Comparison of ENCODE assay signal across 8 mouse cellular contexts in genomic region chr5:9100849-9101801, GRCm38 (mm10). TPM values are rescaled to one million over a fixed set of nuclear protein-coding genes. Genes with fewer than 3 reads are reported as not detected.
DNase-seq lines count a peak whose midpoint lies in the region; ATAC-seq and TF ChIP-seq lines count a peak whose summit lies in the region.

No protein-coding gene starts in this region.

- no peak for TF ChIP-seq POLR2A in cerebellum, adult 2 months (IDR thresholded peaks at IDR 0.05; ENCODE audit: borderline replicate concordance, insufficient read depth, low read length)
- no peak for TF ChIP-seq POLR2A in liver, adult 2 months (IDR thresholded peaks at IDR 0.05; ENCODE audit: extremely low read depth, insufficient read depth, low read length)

- H3K4me3 ChIP-seq in cerebellum, adult 2 months (replicated peaks; ENCODE audit: insufficient read depth, low read depth, low read length) = peak overlapping the region; percentile 79
- H3K4me3 ChIP-seq in forebrain, postnatal 0 days (ENCODE audit: low read depth, low read length) = peak overlapping the region; percentile 88
- peak overlapping the region; percentile 81 for H3K4me3 ChIP-seq in hindbrain, embryonic 14.5 days (replicated peaks; ENCODE audit: low read length)
- H3K4me3 ChIP-seq in liver, adult 2 months (ENCODE audit: insufficient read depth, low read depth, low read length) = peak overlapping the region; percentile 64
- H3K4me3 ChIP-seq in midbrain, embryonic 16.5 days (ENCODE audit: low read depth, low read length) = peak overlapping the region; percentile 95

- H3K36me3 ChIP-seq in forebrain, postnatal 0 days (ENCODE audit: insufficient read depth) = no peaks in the 10 kb centered on the region
- H3K36me3 ChIP-seq in hindbrain, embryonic 14.5 days (replicated peaks; ENCODE audit: control insufficient read depth, insufficient read depth) = no peaks in the 10 kb centered on the region
- H3K36me3 ChIP-seq in liver, adult 2 months (ENCODE audit: control insufficient read depth, insufficient read depth, low read length) = peaks cover 3% of the 10 kb centered on the region; the same call in 1 of the 2 replicates
- no peaks in the 10 kb centered on the region for H3K36me3 ChIP-seq in midbrain, embryonic 16.5 days (ENCODE audit: control insufficient read depth, insufficient read depth, low read length)

- DNase-seq in right cerebral cortex, postnatal 10 days (ENCODE audit: low spot score in 2 of 2) = peak; percentile 32 to 43
- no peak for DNase-seq in right cerebral cortex, adult 2 months (ENCODE audit: low spot score in 2 of 2)
- peak; percentile 70 to 74 for DNase-seq in cerebellum, adult 2 months
- peak; percentile 26 for DNase-seq in forebrain, postnatal 0 days
- DNase-seq in hindbrain, embryonic 14.5 days (ENCODE audit: low spot score) = no peak
- peak; percentile 61 for DNase-seq in liver, adult 2 months (ENCODE audit: extremely low read depth, low read depth, low spot score)
- DNase-seq in spleen, postnatal 4 days (ENCODE audit: low spot score in 2 of 2) = peak; percentile 44 to 79

- peak overlapping the region; percentile 59 for H3K9ac ChIP-seq in forebrain, postnatal 0 days
- peak overlapping the region; percentile 62 for H3K9ac ChIP-seq in hindbrain, embryonic 14.5 days
- H3K9ac ChIP-seq in liver, adult 2 months (ENCODE audit: low read depth, low read length) = peak overlapping the region; percentile 94
- peak overlapping the region; percentile 69 for H3K9ac ChIP-seq in midbrain, embryonic 16.5 days (ENCODE audit: low read depth, low read length)

- H3K4me2 ChIP-seq in forebrain, postnatal 0 days (ENCODE audit: low read depth) = peak overlapping the region; percentile 78
- H3K4me2 ChIP-seq in hindbrain, embryonic 14.5 days (replicated peaks) = peak overlapping the region; percentile 91
- H3K4me2 ChIP-seq in midbrain, embryonic 16.5 days (ENCODE audit: low read length) = peak overlapping the region; percentile 87

- ATAC-seq in forebrain, postnatal 0 days = peak; percentile 72
- peak; percentile 89 for ATAC-seq in hindbrain, embryonic 14.5 days (ENCODE audit: low FRiP score)
- peak; percentile 87 for ATAC-seq in midbrain, embryonic 16.5 days

- 2% methylated on average over 81 of the region's 83 CpGs for WGBS in cerebellum, adult 2 months
- whole genome bisulfite sequencing in forebrain, postnatal 0 days = under 1% methylated on average over 72 of the region's 83 CpGs
- under 1% methylated on average over 59 of the region's 83 CpGs for WGBS in hindbrain, embryonic 14.5 days
- 1% methylated on average over 80 of the region's 83 CpGs for WGBS in liver, adult 2 months
- WGBS in midbrain, embryonic 16.5 days = 1% methylated on average over 63 of the region's 83 CpGs

- H3K4me1 ChIP-seq in cerebellum, adult 2 months (ENCODE audit: control insufficient read depth, insufficient read depth, low read length) = peaks cover 4% of the 10 kb centered on the region; the same call in 1 of the 2 replicates
- no peaks in the 10 kb centered on the region for H3K4me1 ChIP-seq in forebrain, postnatal 0 days (ENCODE audit: insufficient read depth)
- H3K4me1 ChIP-seq in hindbrain, embryonic 14.5 days (replicated peaks; ENCODE audit: control insufficient read depth, insufficient read depth, low read length) = no peaks in the 10 kb centered on the region; the same call in 1 of the 2 replicates
- peaks cover 26% of the 10 kb centered on the region for H3K4me1 ChIP-seq in liver, adult 2 months (ENCODE audit: control insufficient read depth, insufficient read depth, low read length)
- peaks cover 5% of the 10 kb centered on the region for H3K4me1 ChIP-seq in midbrain, embryonic 16.5 days (ENCODE audit: control insufficient read depth, insufficient read depth, low read length)

- H3K79me2 ChIP-seq in liver, adult 2 months (ENCODE audit: control insufficient read depth, insufficient read depth, low read length) = peaks cover 24% of the 10 kb centered on the region; the same call in 1 of the 2 replicates

- no peak overlapping the region for H3K27ac ChIP-seq in cerebellum, adult 2 months (ENCODE audit: insufficient read depth, low read length)
- peak overlapping the region; percentile 35; the same call in 1 of the 2 replicates for H3K27ac ChIP-seq in forebrain, postnatal 0 days (ENCODE audit: low read depth, low read length)
- no peak overlapping the region for H3K27ac ChIP-seq in hindbrain, embryonic 14.5 days
- peak overlapping the region; percentile 71 for H3K27ac ChIP-seq in liver, adult 2 months (replicated peaks; ENCODE audit: insufficient read depth, low read depth, low read length)
- 0 out of 2 replicates have a peak overlapping the region, but pooled peaks have one; percentile 28 for H3K27ac ChIP-seq in midbrain, embryonic 16.5 days (ENCODE audit: low read length)

- H3K27me3 ChIP-seq in cerebellum, adult 2 months (ENCODE audit: control insufficient read depth, insufficient read depth, low read length) = no peaks in the 10 kb centered on the region
- no peaks in the 10 kb centered on the region for H3K27me3 ChIP-seq in forebrain, postnatal 0 days (ENCODE audit: insufficient read depth, low read length)
- H3K27me3 ChIP-seq in hindbrain, embryonic 14.5 days (ENCODE audit: control insufficient read depth, insufficient read depth, low read length) = peaks cover 7% of the 10 kb centered on the region; the same call in 1 of the 2 replicates
- H3K27me3 ChIP-seq in liver, adult 2 months (ENCODE audit: control insufficient read depth, insufficient read depth, low read length) = no peaks in the 10 kb centered on the region
- H3K27me3 ChIP-seq in midbrain, embryonic 16.5 days (ENCODE audit: control insufficient read depth, insufficient read depth, low read depth, low read length) = peaks cover 2% of the 10 kb centered on the region

- H3K9me3 ChIP-seq in forebrain, postnatal 0 days (ENCODE audit: low read length) = peaks cover 5% of the 10 kb centered on the region; the same call in 1 of the 2 replicates
- H3K9me3 ChIP-seq in hindbrain, embryonic 14.5 days (ENCODE audit: control insufficient read depth, low read length) = peaks cover 4% of the 10 kb centered on the region
- H3K9me3 ChIP-seq in midbrain, embryonic 16.5 days (replicated peaks; ENCODE audit: control insufficient read depth, low read length, poor library complexity, severe bottlenecking) = peaks cover 1% of the 10 kb centered on the region; the same call in 1 of the 2 replicates

- TF ChIP-seq CTCF in cerebellum, adult 2 months (IDR thresholded peaks at IDR 0.05; ENCODE audit: borderline replicate concordance, insufficient read depth, low read depth, low read length) = no peak
- TF ChIP-seq CTCF in forebrain, postnatal 0 days (IDR thresholded peaks at IDR 0.05; ENCODE audit: low read depth) = no peak
- TF ChIP-seq CTCF in liver, adult 2 months (IDR thresholded peaks at IDR 0.05; ENCODE audit: low read depth, low read length) = no peak

RNA-seq across cellular contexts. Expression of gene Tmem243, which starts 0.7 kb away (rescaled TPM):
- 20.8 and 21.2 TPM in 2 replicates for polyA plus RNA-seq in cerebellum, adult 2 months (2012; rRNA removed)
- total RNA-seq in forebrain, postnatal 0 days (2014; rRNA removed) = 3.5 and 5.5 TPM in 2 replicates
- polyA plus RNA-seq in forebrain, postnatal 0 days (2015; fragmentation: Nextera tagmentation; extraction: Ambion mirVana) = 10.7 and 12.0 TPM in 2 replicates
- polyA plus RNA-seq in hindbrain, embryonic 14.5 days (2014; fragmentation: Nextera tagmentation; extraction: Ambion mirVana) = 13.1 and 14.1 TPM in 2 replicates
- 79.5 and 96.6 TPM in 2 replicates for total RNA-seq in liver, adult 2 months (2014; rRNA removed)
- 62.1 and 73.2 TPM in 2 replicates for polyA plus RNA-seq in liver, adult 2 months (2012; rRNA removed)
- 9.4 and 9.7 TPM in 2 replicates for polyA plus RNA-seq in midbrain, embryonic 16.5 days (2015; fragmentation: Nextera tagmentation; extraction: Ambion mirVana)

Comparison
In these comparisons a context has a peak if more than half of its experiments do, and no peak if none do; other contexts are left out.
1. DNase-seq: peak in right cerebral cortex, postnatal 10 days (2 of 2), cerebellum, adult 2 months (2 of 2), forebrain, postnatal 0 days (single experiment), liver, adult 2 months (single experiment) and spleen, postnatal 4 days (2 of 2); none in right cerebral cortex, adult 2 months (0 of 2) and hindbrain, embryonic 14.5 days (single experiment).
2. H3K27ac ChIP-seq: peak in forebrain, postnatal 0 days (single experiment), liver, adult 2 months (single experiment) and midbrain, embryonic 16.5 days (single experiment); none in cerebellum, adult 2 months (single experiment) and hindbrain, embryonic 14.5 days (single experiment).
3. Peak in every context shown above with its lines, with median percentiles within 50 percentile points of each other: H3K4me3 ChIP-seq, ATAC-seq, H3K4me2 ChIP-seq and H3K9ac ChIP-seq.